Mouse (Mus musculus) cortical plate, adult 2 months (tissue): ENCODE measurements around the gene Rad18.

Experiments used
- CTCF ChIP-seq: fragments of 200-500 bp; IDR thresholded peaks from 2 replicates; pipeline ENCODE4 v1.5.1; 2011; ENCODE audit warnings: mild to moderate bottlenecking, control low read depth, low read length; ENCODE audit not compliant: insufficient read depth; ENCODE audit errors: extremely low read depth
- POLR2A ChIP-seq: fragments of 200-500 bp; IDR thresholded peaks from 2 replicates; pipeline ENCODE4 v1.6.1; 2011; ENCODE audit warnings: mild to moderate bottlenecking, low read length, control low read depth; ENCODE audit not compliant: insufficient read depth; ENCODE audit errors: extremely low read depth

- no peak for TF ChIP-seq CTCF
- no peak for TF ChIP-seq POLR2A
These were observed 40.0 kb upstream of the Rad18 start for GRCm38 (mm10) chr6:112736471-112736870.
